Mouse (Mus musculus): Measurements from ENCODE around the gene Bex1.

The Bex1 gene

GRCm38 (mm10) chrX:136171189-136172117 lies 43.9 kb downstream of the Bex1 start:
- peak; percentile 28 for DNase-seq (ENCODE audit: low spot score)

DNA sequence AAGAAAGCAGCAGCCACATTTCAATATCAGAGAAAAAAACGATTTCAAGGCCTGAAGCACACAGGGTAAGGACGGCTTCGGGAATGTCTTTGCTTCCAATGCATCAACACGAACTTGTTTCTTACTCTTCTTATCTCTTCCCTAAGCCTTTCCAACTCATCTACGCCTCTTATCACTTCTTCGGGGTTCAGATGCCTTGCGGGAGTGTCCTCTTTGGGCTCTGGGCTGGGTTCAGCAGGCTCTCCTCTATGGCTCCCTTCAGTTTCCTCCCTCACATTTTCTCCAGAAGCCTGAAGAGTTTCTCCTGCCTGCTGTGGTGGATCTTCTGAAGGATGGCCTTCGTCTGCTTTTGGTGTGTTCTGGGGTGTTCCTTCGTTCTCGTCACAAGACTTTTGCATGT lies 44.7 kb downstream of the Bex1 start:
- no peak for DNase-seq (ENCODE audit: low spot score)
